Mouse (Mus musculus): Measurements from ENCODE around the gene Kcnip1.

The Kcnip1 gene

GRCm38 (mm10) chr11:33766976-33767938 lies 225.7 kb downstream of the Kcnip1 start:
- CTCF ChIA-PET = no interaction called here

GRCm38 (mm10) chr11:33761201-33761755 lies 231.7 kb downstream of the Kcnip1 start:
- CTCF ChIA-PET = no interaction called here

DNA sequence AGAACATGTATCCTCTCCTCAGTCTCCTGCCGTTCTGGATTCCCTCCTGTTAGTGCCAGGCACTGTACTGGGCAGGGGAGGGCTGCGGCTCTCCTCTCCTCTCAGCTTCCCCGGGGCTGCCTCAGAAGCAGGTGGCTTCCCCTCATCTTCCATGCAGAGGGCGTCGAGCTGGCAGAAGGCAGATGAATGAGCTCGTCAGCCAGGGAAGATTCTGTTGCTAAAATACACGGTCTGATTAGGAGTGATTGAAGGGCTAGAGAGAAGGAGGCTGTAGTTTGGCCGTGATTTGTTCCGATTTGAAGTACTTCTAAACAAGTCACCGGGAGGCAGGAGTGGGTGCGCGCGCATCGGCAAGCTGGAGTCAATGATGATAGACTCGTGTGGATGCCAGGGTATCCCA lies 236.3 kb downstream of the Kcnip1 start:
- CTCF ChIA-PET = no interaction called here

DNA sequence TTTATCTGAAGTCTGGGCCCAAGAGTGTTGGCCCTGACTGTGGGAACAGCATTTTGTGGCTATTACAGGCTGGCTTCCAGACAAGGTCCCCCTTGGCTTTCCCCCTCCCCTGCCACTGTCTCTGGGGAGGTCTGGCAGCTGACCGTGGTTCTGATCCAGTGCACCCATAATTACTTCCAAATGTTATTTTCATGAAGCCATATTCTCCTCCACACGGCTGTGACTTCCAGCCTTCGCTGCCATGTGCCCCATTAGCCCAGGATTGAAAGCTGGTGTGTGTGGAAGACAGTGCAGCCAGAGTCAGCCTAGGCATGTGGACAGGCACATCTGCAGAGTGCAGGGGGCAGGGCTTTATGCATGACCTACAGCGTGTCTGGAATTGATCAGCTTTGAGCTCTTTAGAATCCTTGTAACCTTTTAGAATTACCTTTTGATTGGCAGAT lies 240.5 kb downstream of the Kcnip1 start:
- CTCF ChIA-PET = no interaction called here

DNA sequence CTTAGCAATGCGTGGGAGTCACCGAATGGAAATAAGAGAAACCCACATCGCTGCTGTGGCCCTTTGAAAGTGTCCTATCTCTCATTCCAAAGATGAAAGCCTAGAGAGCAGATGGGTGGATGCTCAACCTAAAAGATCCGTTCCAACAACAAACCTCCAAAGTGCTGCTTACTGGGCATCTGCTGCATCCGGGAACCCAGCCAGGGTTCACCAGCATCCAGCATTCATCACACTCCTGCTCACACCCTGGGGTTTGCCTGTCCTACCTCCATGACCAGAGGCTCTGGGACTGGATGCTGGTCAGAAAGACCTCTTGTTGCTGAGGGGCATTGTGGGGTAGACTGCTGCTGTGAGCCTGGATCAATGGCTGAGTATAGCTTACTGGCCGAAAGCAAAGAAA lies 241.4 kb downstream of the Kcnip1 start:
- CTCF ChIA-PET = no interaction called here

GRCm38 (mm10) chr11:33749979-33750378 lies 243.0 kb downstream of the Kcnip1 start:
- CTCF ChIA-PET = no interaction called here

- CTCF ChIA-PET = no interaction called here
Observed at GRCm38 (mm10) chr11:33749408-33749807, 243.5 kb downstream of the Kcnip1 start.

DNA sequence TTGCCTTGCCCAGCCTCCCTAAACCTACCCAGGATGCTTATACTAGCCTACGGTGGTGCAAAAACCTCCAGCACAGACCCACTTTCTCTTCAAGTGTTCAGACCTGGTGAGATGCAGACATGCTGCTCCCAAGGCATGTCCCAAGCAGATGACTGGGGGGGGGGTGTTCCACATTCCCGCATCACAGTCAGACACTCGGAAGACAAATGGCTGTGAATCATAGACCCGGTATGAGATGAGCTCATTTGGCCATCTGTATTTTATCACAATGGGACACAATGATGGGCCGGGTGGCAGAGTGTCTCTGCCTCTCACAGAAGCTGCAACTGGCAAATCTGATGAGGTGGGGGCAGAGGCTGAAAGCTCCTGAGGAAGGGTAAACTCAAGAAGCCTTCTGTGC lies 244.2 kb downstream of the Kcnip1 start:
- CTCF ChIA-PET = no interaction called here

DNA sequence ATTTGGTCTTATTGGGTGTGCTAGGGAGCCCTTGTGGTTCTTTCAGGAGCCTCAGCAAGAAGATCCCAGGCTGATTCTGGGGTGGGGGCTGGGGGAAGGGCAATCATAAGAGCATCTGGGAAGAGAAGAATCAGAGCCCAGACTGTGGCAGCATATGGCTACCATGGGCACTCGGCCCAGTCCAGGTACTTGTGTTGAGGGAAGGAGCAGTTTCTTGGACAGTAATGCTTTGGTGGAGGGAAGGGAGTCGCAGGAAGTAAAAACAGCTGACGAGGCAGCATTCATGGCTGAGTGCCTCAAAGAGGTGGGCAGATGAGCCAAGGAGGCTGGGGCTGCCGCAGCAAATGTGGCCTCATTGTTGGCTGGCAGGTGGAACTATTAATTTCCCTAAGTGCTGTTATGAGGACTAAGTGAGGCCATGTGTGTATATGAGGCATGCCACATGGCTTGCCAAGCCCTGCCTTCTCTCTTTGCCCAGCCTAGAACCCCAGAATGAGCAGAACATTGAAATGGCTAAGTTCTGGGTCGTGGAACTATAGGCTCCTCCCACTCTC lies 245.5 kb downstream of the Kcnip1 start:
- CTCF ChIA-PET = no interaction called here

GRCm38 (mm10) chr11:33746402-33746801 lies 246.6 kb downstream of the Kcnip1 start:
- CTCF ChIA-PET = interaction anchor here (0.5 to 0.7 kb wide), 3 partner anchors 20 to 24 kb away, joined by 3 to 7 read pairs (median 3); no protein-coding TSS in a partner anchor

DNA sequence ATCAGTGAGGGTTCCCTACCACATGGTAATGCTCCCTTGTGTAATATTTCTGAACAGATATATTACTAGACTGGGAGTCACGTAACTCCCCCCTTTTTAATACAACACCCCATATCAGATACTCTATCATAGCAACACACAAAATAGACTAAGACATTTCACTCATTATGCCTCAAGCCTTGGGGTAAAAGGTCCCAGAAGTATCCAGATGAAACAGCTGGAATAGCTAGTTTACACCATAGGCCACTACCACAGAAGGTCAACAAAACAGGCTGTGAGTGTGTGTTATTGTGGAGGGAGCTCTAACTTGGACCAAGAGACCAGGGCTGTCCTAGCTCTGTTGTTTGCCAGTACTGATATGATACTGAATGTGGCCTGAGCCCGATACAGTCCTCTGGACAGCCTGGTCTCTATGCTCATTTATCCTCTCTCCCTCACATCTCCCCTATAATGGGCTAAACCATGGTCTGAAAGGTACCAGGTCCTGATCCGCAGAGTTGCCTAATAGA lies 247.1 kb downstream of the Kcnip1 start:
- CTCF ChIA-PET = interaction anchor here (0.5 to 0.7 kb wide), 3 partner anchors 20 to 24 kb away, joined by 3 to 7 read pairs (median 3); no protein-coding TSS in a partner anchor

DNA sequence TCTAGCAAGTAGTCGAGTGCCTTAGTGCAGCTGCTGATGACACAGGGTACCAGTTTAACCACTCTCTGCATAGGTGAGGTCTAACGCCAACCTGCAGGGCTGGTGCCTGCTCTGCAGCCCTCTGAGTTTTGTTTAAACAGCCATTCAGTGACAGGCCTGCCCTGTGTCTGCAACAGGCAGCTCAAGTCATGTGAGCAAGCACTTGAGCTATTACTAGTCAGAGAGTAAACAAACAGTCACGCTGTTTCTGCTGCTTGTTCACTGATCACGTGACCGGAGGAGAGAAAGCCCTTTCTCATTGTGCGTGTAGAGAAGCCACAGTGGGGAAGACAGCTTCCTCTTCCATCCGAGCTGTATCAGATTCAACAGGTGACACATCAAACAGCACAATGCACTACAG lies 248.5 kb downstream of the Kcnip1 start:
- CTCF ChIA-PET = no interaction called here

DNA sequence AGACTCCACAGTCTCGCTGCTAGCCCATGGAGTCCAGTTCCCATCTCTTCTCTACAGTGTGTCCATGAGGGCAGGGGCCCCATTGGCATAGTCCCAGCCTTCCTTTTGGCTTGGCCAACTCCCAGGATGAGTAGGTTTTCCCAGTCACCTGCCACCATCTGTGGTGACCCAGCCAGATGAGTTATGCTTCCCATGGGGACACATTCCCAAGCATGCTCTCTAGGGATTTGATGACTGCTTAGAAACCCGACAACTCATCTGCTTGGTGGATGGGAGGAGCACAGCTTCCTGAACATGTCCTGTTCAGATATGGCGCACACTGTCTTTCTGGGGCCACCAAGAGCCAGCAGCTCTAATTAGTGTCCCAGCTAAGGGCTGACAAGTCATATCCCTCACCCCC lies 252.8 kb downstream of the Kcnip1 start:
- CTCF ChIA-PET = no interaction called here

DNA sequence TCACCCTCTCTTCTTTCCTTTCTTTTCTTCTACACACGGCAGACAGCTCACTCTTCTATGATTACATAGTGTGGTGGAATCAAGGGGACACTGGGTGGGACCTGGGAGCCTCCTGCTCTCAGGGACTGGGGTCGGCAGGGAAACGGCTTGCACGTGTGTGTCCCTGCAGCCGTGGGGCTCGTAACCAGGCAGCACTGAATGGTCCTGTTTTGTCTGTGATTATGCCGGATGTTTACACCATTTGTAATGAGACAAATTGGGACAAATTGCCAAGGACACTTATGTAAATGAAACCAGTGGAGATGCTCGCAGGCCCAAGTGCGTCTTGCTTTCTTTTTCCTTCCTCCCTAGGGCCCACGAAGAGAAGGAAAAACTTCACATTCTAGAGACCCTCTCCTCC lies 256.5 kb downstream of the Kcnip1 start:
- CTCF ChIA-PET = no interaction called here

GRCm38 (mm10) chr11:33733269-33733668 lies 259.7 kb downstream of the Kcnip1 start:
- CTCF ChIA-PET = no interaction called here

DNA sequence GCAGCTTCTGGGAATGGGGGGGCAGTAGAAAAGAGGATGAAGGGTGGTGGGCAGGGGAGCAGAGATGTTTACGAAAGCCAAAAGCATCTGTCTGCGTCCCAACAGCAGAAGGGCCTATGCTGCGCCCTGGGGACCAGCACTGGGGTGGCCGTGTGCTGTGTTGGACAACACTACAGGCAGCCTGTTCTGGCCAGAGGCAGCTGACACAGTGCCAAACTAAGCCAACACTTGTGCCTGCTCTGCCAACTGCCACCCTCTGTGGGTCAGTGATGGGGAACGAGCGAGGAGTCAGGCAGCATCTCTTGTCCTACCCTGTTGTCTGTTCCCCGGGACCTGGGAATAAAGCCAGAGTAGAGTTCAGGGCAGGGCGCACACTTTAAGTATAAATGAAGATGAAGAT lies 260.6 kb downstream of the Kcnip1 start:
- CTCF ChIA-PET = interaction anchor here (0.7 kb wide), 1 partner anchor 178 kb away, joined by 10 read pairs; no protein-coding TSS in a partner anchor

GRCm38 (mm10) chr11:33721297-33721696 lies 271.7 kb downstream of the Kcnip1 start:
- CTCF ChIA-PET = no interaction called here

GRCm38 (mm10) chr11:33706777-33707176 lies 286.2 kb downstream of the Kcnip1 start:
- CTCF ChIA-PET = no interaction called here

DNA sequence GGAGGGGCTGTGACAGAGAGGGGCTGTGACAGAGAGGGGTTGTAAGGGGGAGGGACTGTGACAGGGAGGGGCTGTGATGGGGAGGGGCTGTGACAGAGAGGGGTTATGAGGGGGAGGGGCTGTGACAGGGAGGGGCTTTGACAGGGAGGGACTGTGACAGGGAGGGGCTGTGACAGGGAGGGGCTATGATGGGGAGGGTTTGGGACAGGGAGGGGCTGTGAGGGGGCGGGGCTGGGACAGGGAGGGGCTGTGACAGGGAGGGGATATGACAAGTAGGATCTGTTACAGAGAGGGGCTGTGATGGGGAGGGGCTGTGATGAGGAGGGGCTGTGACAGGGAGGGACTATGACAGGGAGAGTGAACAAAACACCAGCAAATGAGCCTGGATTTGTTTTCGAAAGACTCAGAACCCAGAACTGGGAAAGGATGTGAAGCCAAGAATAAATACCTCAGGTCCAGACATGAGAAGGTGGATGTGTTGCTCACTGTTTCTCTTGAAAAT lies 290.9 kb downstream of the Kcnip1 start:
- CTCF ChIA-PET = no interaction called here

- CTCF ChIA-PET = no interaction called here
Observed at GRCm38 (mm10) chr11:33701236-33701957, 291.6 kb downstream of the Kcnip1 start.

- CTCF ChIA-PET = no interaction called here
Observed at GRCm38 (mm10) chr11:33700725-33701124, 292.2 kb downstream of the Kcnip1 start.

GRCm38 (mm10) chr11:33690181-33690580 lies 302.8 kb downstream of the Kcnip1 start:
- CTCF ChIA-PET = no interaction called here
